Mouse (Mus musculus): ENCODE measurements around the gene Abhd15. TPM values are rescaled to one million over a fixed set of nuclear protein-coding genes. Genes with fewer than 3 reads are reported as not detected.
A peak's percentile ranks its signal among the peaks of the same experiment; 100 is the strongest.
"Not testable (repeated sequence)": the region's sequence is repeated elsewhere in the genome, so short reads cannot be mapped to it uniquely, and the experiment has no call there.

The Abhd15 gene
- polyA plus RNA-seq, 1 experiment from 2014 or later, result 4.9 TPM

DNA sequence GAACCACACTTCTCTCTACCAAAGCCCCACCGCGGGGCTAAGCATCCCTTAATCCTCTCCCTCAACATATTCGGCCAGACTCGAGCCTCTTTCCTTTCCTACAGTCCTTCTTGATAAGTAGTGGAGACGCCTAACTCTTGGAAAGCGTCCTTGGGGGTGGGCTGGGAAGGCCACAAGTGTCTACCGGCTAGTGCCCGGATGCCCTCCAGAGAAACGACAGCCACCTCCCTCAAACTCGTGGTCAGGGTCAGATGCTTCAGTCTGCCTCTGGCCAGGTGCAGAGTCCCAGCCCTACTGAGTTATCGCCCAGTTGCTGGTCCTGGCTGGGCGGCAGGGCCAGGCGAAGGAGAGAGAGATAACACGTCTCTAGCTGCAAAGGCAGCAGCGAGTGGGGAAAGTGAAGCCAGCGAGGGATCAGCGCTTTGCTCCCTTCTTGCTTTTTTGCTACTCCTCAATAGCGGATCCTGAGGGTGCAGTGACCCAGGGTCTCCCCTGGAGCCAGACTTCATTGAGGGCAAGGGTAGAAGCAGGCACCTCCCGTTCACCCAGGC, 565 bp upstream of the Abhd15 start:
- Histone ChIP-seq H3K27ac (replicated peaks) (peak overlapping the region; percentile 55), H3K27me3 (peaks cover 54% of the 10 kb centered on the region), H3K4me2 (peak overlapping the region; percentile 98), H3K36me3 (replicated peaks) (no peaks in the 10 kb centered on the region), H3K4me1 (replicated peaks) (peaks cover 66% of the 10 kb centered on the region), H3K4me3 (replicated peaks) (peak overlapping the region; percentile 75), H3K9ac (peak overlapping the region; percentile 51), H3K9me3 (replicated peaks) (no peaks in the 10 kb centered on the region)
- peak; percentile 33 for ATAC-seq (ENCODE audit: insufficient read depth)
- WGBS (ENCODE audit: insufficient replicate concordance), result 4% methylated on average over 19 of the region's 19 CpGs

DNA sequence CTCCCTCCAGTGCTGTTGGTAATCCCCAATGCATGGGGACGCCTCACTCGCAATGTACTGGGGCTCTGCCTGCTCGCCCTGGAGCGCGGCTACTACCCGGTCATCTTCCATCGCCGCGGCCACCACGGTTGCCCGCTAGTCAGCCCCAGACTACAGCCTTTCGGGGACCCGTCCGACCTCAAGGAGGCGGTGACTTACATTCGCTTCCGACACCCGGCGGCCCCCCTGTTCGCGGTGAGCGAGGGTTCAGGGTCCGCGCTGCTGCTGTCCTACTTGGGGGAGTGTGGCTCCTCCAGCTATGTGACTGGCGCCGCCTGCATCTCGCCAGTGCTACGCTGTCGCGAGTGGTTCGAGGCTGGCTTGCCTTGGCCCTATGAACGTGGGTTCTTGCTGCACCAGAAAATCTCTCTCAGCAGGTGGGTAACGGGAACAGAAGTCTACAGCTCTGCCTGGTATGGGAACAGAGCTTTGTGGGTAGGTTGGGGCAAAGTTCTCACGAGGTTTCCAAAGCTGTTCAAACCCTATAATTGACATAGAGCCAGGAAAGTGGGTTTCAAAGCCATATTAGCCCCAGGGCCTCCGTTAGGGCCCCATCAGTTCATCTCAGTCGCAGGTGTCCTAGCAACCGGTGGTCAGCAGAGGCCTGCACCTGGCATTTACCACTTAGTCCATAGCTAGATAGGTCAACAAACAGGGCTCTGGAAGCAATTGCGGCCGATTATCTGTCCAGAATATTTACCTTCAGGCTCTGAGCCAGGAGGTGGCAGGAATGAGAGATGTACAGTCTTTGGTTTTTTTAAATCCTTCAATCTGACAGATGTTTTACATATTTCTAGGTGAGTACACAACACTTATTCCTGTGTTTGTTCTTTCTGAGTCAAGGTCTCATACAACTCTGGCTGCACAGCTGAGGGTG, 974 bp downstream of the Abhd15 start, which contains the start of gene Trp53i13:
Trp53i13 (minus strand) TSS at position 344 of the 916 bp plus-strand sequence.
- Histone ChIP-seq H3K36me3 (replicated peaks) (no peaks in the 10 kb centered on the region), H3K4me3 (replicated peaks) (peak within 1 kb of the TSS; percentile 75), H3K27ac (replicated peaks) (peak within 1 kb of the TSS; percentile 48), H3K27me3 (peaks cover 63% of the 10 kb centered on the region), H3K9me3 (replicated peaks) (no peaks in the 10 kb centered on the region), H3K4me2 (peak within 1 kb of the TSS; percentile 98), H3K9ac (peak within 1 kb of the TSS; percentile 51), H3K4me1 (replicated peaks) (peaks cover 70% of the 10 kb centered on the region)
- ATAC-seq (ENCODE audit: insufficient read depth), result no peak
- 9% methylated on average over 39 of the region's 39 CpGs for WGBS (ENCODE audit: insufficient replicate concordance)

DNA sequence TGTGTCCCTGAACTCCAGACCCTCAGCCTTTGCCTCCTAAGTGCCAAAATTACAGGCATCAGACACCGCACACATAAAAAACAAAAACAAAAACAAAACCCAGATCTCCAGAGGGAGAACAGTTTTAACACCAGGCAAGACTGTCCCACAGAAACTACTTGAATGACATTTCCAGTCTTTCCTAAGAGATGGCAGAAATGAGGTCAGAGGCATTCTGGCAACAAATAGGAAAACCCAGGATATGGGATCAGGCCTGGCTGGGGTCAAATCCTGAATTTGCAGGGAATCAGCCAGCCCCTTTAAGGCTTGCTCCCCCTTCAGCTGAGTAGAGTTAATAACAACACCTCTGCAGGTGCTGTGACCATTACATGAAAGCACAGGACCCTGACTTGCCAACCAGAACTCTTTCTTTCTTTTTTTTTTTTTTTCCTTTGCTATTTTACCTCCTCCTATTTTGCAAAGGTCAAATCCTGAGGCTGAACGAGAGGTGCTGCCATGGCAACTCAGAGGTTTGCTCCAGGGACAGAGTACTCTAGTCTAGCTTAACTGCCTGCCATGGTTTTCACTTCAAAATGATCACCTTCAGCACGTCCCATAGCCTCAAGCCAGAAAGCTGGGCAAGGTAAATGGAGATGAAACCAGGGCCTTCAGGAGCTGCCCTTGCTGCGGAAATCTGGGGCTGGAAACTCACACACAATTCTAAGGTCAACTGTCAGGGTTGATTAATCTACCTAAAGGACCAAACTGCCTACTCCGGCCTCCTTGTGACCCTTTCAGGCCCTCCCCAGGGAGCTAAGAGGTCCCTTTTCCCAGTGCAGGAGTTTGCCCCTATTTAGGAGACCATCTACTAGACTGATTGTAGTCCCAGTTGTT, 1.9 kb downstream of the Abhd15 start:
- peaks cover 74% of the 10 kb centered on the region for H3K4me1 ChIP-seq (replicated peaks)
- peak overlapping the region; percentile 98 for H3K4me2 ChIP-seq
- no peaks in the 10 kb centered on the region for H3K9me3 ChIP-seq (replicated peaks)
- peaks cover 63% of the 10 kb centered on the region for H3K27me3 ChIP-seq
- H3K27ac ChIP-seq (replicated peaks), result no peak overlapping the region
- no peak overlapping the region for H3K4me3 ChIP-seq (replicated peaks)
- H3K9ac ChIP-seq, result no peak overlapping the region
- no peaks in the 10 kb centered on the region for H3K36me3 ChIP-seq (replicated peaks)
- WGBS (ENCODE audit: insufficient replicate concordance), result 63% methylated on average over 5 of the region's 5 CpGs
- no peak for ATAC-seq (ENCODE audit: insufficient read depth)

- Histone ChIP-seq H3K36me3 (replicated peaks) (no peaks in the 10 kb centered on the region), H3K4me3 (replicated peaks) (no peak overlapping the region), H3K4me1 (replicated peaks) (peaks cover 63% of the 10 kb centered on the region), H3K4me2 (0 out of 2 replicates have a peak overlapping the region, but pooled peaks have one; percentile 5), H3K9me3 (replicated peaks) (no peaks in the 10 kb centered on the region), H3K27ac (replicated peaks) (0 out of 2 replicates have a peak overlapping the region, but pooled peaks have one; percentile 45), H3K9ac (no peak overlapping the region), H3K27me3 (peaks cover 63% of the 10 kb centered on the region)
- ATAC-seq (ENCODE audit: insufficient read depth), result no peak
- WGBS (ENCODE audit: insufficient replicate concordance), result 51% methylated on average over 27 of the region's 27 CpGs
Measured at GRCm38 (mm10) chr11:77518051-77518798, 3.3 kb downstream of the Abhd15 start.

DNA sequence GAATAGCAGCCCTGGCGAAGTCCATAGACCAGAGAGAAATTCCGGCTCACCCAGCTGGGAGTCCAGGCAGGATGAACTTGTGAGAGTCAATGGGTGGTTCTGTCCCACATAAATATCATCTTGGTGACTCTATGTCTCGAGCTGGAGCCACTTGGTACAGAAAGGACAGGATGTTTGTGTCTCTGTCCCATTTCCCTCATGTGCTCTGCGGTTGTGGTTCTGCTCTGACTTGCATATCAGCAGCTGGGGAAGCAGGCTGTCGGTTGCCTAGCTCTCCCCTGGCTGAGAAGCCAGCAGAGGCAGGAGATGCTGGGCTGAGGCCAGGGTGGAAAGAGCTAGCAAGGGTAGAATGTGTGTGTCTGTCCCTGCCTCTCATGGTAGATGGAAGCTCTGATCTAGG, 4.1 kb downstream of the Abhd15 start, which contains the start of gene Gm10392:
Gm10392 (minus strand) TSS at position 156 of the 400 bp plus-strand sequence.
- 0 out of 2 replicates have a peak within 1 kb of the TSS, but pooled peaks have one; percentile 45 for H3K27ac ChIP-seq (replicated peaks)
- peaks cover 62% of the 10 kb centered on the region for H3K27me3 ChIP-seq
- ATAC-seq (ENCODE audit: insufficient read depth), result no peak
- 0 out of 2 replicates have a peak within 1 kb of the TSS, but pooled peaks have one; percentile 5 for H3K4me2 ChIP-seq
- 17% methylated on average over 5 of the region's 5 CpGs for WGBS (ENCODE audit: insufficient replicate concordance)
- H3K4me1 ChIP-seq (replicated peaks), result peaks cover 56% of the 10 kb centered on the region
- no peak within 1 kb of the TSS for H3K4me3 ChIP-seq (replicated peaks)
- H3K36me3 ChIP-seq (replicated peaks), result no peaks in the 10 kb centered on the region
- no peaks in the 10 kb centered on the region for H3K9me3 ChIP-seq (replicated peaks)
- H3K9ac ChIP-seq, result no peak within 1 kb of the TSS

DNA sequence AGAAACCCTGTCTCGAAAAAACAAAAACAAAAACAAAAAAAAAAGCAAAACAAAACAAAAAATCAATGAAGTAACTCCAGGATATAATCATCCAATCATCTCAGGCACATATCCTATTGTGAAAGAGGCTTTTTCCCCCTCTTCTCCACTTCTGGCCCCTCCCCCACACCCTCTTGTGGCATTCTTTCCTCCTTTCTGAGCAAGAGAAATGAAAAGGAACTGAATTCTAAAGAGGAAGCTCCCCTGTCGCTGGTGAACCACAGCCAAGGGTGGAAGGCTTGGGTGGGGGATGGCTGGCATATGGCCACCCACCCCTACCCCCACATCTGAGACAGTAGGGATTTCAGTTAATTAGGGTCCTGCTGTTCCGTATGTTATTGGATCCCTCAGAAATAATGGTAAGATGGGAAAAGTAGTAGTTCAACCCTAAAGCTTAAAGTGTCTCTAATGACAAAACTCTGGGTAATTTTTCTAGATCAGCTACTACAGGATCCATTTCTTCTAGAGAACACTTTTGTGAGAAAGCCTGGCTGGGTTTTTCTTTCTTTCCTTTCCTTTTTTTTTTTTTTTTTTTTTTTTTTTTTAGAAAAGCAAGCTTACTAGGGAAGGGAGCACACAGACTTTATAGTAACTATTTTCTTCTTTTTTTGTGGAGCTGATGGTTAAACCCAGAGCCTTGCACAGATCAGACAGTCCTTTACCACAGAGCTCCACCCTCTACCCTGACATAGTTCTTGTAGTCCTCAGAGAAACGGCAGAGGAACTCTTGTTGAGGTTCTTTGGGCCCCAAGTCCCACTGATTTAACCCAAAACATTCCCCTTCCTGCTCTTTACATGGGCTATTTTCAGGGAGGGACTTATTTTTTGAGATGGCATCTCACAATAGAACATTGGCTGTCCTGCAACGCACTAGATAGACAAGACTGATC, 5.9 kb downstream of the Abhd15 start:
- no peaks in the 10 kb centered on the region for H3K36me3 ChIP-seq (replicated peaks)
- no peak overlapping the region for H3K4me3 ChIP-seq (replicated peaks)
- H3K27me3 ChIP-seq, result peaks cover 44% of the 10 kb centered on the region
- no peak overlapping the region for H3K9ac ChIP-seq
- 27% methylated on average over 5 of the region's 5 CpGs for WGBS (ENCODE audit: insufficient replicate concordance)
- H3K4me1 ChIP-seq (replicated peaks), result peaks cover 38% of the 10 kb centered on the region
- ATAC-seq (ENCODE audit: insufficient read depth), result no peak
- no peak overlapping the region for H3K4me2 ChIP-seq
- H3K27ac ChIP-seq (replicated peaks), result no peak overlapping the region
- no peaks in the 10 kb centered on the region for H3K9me3 ChIP-seq (replicated peaks)

GRCm38 (mm10) chr11:77525804-77526486, 11.0 kb downstream of the Abhd15 start:
- no peak for ATAC-seq (ENCODE audit: insufficient read depth)
- 66% methylated on average over 3 of the region's 3 CpGs for WGBS (ENCODE audit: insufficient replicate concordance)
- H3K27ac ChIP-seq (replicated peaks), result no peak overlapping the region

GRCm38 (mm10) chr11:77528420-77528819, 13.5 kb downstream of the Abhd15 start:
- not testable (repeated sequence) for H3K27ac ChIP-seq (replicated peaks); H3K4me3 ChIP-seq (replicated peaks); H3K4me1 ChIP-seq (replicated peaks); H3K27me3 ChIP-seq; ATAC-seq (ENCODE audit: insufficient read depth); H3K9me3 ChIP-seq (replicated peaks); H3K36me3 ChIP-seq (replicated peaks); H3K4me2 ChIP-seq; H3K9ac ChIP-seq
- WGBS (ENCODE audit: insufficient replicate concordance), result 76% methylated on average over 3 of the region's 3 CpGs

More at GRCm38 (mm10) chr11:77525804-77526486, 11.0 kb downstream of the Abhd15 start:
- Histone ChIP-seq H3K36me3 (replicated peaks) (no peaks in the 10 kb centered on the region), H3K4me1 (replicated peaks) (peaks cover 4% of the 10 kb centered on the region; the same call in 1 of the 2 replicates), H3K27me3 (no peaks in the 10 kb centered on the region), H3K9ac (no peak overlapping the region), H3K9me3 (replicated peaks) (no peaks in the 10 kb centered on the region), H3K4me2 (no peak overlapping the region), H3K4me3 (replicated peaks) (no peak overlapping the region)

- no peak overlapping the region for H3K27ac ChIP-seq (replicated peaks)
- no peak overlapping the region for H3K9ac ChIP-seq
- no peaks in the 10 kb centered on the region for H3K27me3 ChIP-seq
- H3K9me3 ChIP-seq (replicated peaks), result no peaks in the 10 kb centered on the region
- 0 out of 2 replicates have a peak, but pooled peaks cover 3% of the 10 kb centered on the region for H3K36me3 ChIP-seq (replicated peaks)
- H3K4me1 ChIP-seq (replicated peaks), result no peaks in the 10 kb centered on the region
- no peak overlapping the region for H3K4me3 ChIP-seq (replicated peaks)
- 43% methylated on average over 3 of the region's 3 CpGs for WGBS (ENCODE audit: insufficient replicate concordance)
- H3K4me2 ChIP-seq, result no peak overlapping the region
- ATAC-seq (ENCODE audit: insufficient read depth), result no peak
Measured at GRCm38 (mm10) chr11:77529644-77530043, 14.7 kb downstream of the Abhd15 start.
